Mouse (Mus musculus) mature B cell (primary cell): Measurements from ENCODE around the gene St6galnac3.

Experiments used
- in situ Hi-C: fragments of 300-500 bp; cut with MboI; formaldehyde crosslinking; loops from 2 replicates; pipeline ENCODE4 v1.14.3; 2019

The St6galnac3 gene

GRCm38 (mm10) chr3:153587594-153587993, 137.4 kb downstream of the St6galnac3 start:
- in situ Hi-C loops: no loop called here

GRCm38 (mm10) chr3:153584836-153585235, 140.1 kb downstream of the St6galnac3 start:
- in situ Hi-C loops: no loop called here

GRCm38 (mm10) chr3:153582065-153582464, 142.9 kb downstream of the St6galnac3 start:
- in situ Hi-C loops: no loop called here

- in situ Hi-C loops: no loop called here
Measured at GRCm38 (mm10) chr3:153580625-153581024, 144.3 kb downstream of the St6galnac3 start.

- in situ Hi-C loops: no loop called here
Measured at GRCm38 (mm10) chr3:153580136-153580535, 144.8 kb downstream of the St6galnac3 start.

GRCm38 (mm10) chr3:153577286-153577685, 147.7 kb downstream of the St6galnac3 start:
- in situ Hi-C loops: no loop called here

GRCm38 (mm10) chr3:153571152-153571551, 153.8 kb downstream of the St6galnac3 start:
- in situ Hi-C loops: no loop called here

- in situ Hi-C loops: no loop called here
Measured at GRCm38 (mm10) chr3:153568815-153569214, 156.2 kb downstream of the St6galnac3 start.

GRCm38 (mm10) chr3:153567913-153568312, 157.1 kb downstream of the St6galnac3 start:
- in situ Hi-C loops: no loop called here

GRCm38 (mm10) chr3:153567512-153567911, 157.5 kb downstream of the St6galnac3 start:
- in situ Hi-C loops: no loop called here

- in situ Hi-C loops: no loop called here
Measured at GRCm38 (mm10) chr3:153566100-153566499, 158.9 kb downstream of the St6galnac3 start.

- in situ Hi-C loops: no loop called here
Measured at GRCm38 (mm10) chr3:153560897-153561296, 164.1 kb downstream of the St6galnac3 start.

- in situ Hi-C loops: no loop called here
Measured at GRCm38 (mm10) chr3:153559586-153559985, 165.4 kb downstream of the St6galnac3 start.

- in situ Hi-C loops: no loop called here
Measured at GRCm38 (mm10) chr3:153556621-153557020, 168.4 kb downstream of the St6galnac3 start.

GRCm38 (mm10) chr3:153553712-153554111, 171.3 kb downstream of the St6galnac3 start:
- in situ Hi-C loops: no loop called here

GRCm38 (mm10) chr3:153553226-153553625, 171.7 kb downstream of the St6galnac3 start:
- in situ Hi-C loops: no loop called here

- in situ Hi-C loops: no loop called here
Measured at GRCm38 (mm10) chr3:153546936-153547683, 177.9 kb downstream of the St6galnac3 start.

- in situ Hi-C loops: no loop called here
Measured at GRCm38 (mm10) chr3:153539851-153540250, 185.1 kb downstream of the St6galnac3 start.

GRCm38 (mm10) chr3:153538396-153538795, 186.6 kb downstream of the St6galnac3 start:
- in situ Hi-C loops: no loop called here

GRCm38 (mm10) chr3:153537435-153537834, 187.5 kb downstream of the St6galnac3 start:
- in situ Hi-C loops: no loop called here

GRCm38 (mm10) chr3:153536260-153536659, 188.7 kb downstream of the St6galnac3 start:
- in situ Hi-C loops: no loop called here

GRCm38 (mm10) chr3:153529174-153529573, 195.8 kb downstream of the St6galnac3 start:
- in situ Hi-C loops: no loop called here

- in situ Hi-C loops: no loop called here
Measured at GRCm38 (mm10) chr3:153525151-153525768, 199.7 kb downstream of the St6galnac3 start.
